Mouse (Mus musculus) cerebellum, adult 9-11 months (tissue): Measurements from ENCODE around the gene Tagln2.
A peak's percentile ranks its signal among the peaks of the same experiment; 100 is the strongest.

Experiments
- DNase-seq: peaks from one replicate; pipeline ENCODE4 v3.0.0; 2022

Tagln2 gene

DNA sequence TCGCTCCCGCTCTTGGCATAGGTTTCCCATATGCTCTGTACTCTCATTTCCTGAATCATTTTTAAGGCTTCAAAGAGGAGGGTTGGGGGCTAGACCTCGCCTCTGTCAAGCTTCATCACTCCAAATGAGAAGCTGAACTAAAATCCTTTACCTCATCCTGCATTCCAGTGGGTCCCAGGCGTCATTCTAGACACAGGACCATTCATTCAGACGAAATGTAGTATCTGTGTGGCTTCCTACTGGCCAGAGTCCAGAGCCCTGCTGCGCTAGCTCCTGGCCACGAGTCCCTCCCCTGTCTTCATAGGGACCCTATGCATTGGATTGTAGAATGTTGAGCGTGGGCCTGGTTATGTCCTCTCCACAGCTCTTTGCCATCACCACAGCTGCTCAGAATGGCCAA lies 4.9 kb downstream of the Tagln2 start:
- DNase-seq, result no peak

DNA sequence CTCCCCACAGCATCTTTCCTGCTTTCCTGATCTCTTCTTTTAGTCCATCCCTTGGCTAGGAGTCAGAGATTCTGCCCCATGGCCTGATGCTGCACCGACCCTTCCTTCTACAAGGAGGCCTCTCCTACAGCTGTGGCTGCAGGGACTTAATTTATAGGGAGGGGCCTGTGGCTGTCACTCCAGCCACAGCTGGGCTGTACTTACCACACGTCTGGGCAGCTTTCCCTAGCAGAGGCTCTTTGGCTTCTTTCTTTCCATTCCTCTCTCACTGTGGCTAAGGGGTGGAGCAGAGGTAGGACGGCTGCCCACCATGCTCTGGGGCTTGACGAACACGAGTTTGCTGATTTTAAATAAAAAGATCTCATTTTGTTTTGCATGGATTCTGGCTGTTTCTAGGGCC lies 7.2 kb downstream of the Tagln2 start:
- DNase-seq, result no peak

DNA sequence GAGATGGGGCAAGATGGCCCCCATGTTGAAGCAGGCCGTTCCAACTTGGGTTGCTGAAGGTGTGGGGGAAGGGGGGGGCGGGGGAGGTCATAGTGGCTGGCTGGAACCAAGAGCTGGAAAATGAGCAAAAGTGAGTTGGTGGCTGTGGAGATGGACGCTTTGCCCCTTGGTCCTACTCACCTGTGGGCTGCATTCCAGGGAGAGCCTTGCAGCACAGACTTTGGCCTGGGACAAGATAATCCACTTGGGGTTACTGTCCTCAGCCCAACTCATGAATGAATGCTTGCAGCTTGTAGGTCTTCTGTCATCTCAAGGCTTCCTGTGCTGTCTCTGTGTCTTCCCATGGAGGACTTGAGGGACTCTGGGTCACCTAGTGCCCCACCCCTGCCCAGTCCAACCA lies 7.9 kb downstream of the Tagln2 start:
- no peak for DNase-seq

DNA sequence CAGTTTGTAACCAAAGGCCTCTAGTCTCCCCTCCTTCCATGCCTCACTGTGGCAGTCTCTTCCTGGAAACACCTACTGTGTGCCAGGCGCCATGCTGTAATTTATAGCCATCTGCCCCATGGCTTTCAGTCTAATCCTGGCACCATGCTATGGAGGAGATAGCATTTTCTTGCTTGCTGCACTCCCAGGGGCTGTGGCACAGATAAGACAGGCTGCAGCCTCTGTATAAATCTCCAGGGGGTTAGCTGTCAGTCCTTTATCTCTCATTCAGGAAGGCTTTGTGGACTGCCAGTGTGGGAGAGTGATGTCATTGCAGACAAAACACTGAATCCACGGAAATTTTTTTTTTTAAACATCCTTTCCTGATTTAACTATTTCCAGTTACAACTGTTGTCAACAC lies 8.3 kb downstream of the Tagln2 start:
- no peak for DNase-seq

DNA sequence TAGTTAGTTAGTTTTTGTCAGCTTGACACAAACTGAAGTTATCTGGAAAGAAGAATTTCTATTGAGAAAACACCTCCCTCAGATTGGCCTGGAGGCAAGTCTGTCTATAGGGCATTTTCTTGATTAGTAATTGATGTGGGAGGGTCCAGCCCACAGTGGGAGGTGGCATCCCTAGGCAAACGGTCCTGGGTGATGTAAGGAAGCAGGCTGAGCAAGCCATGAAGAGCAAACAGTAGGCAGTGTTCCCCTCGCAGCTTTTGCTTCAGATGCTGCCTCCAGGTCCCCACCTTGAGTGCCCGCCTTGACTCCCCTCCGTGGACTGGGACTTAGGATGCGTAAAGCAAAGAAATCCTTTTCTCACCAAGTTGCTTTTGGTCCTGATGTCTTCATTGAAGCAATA lies 9.4 kb downstream of the Tagln2 start:
- no peak for DNase-seq

DNA sequence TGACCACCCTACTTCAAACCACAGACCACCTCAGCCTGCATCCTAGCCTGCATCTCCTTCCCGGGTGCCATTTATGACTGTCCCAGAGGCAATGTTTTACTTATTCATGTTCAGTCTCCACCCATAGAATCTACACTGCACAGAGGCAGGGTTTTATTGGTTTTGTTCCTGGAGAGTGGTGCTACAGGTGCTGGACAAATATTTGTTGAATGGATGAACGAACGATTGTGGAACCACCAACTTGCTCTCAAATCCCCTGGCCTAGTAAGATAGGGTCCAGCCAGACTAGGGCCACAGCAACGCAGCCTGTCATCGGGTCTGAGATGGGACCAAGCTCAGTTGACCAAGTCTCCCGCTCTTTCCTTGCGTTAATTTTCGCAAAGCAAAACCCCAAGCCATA lies 10.1 kb downstream of the Tagln2 start:
- DNase-seq, result no peak

DNA sequence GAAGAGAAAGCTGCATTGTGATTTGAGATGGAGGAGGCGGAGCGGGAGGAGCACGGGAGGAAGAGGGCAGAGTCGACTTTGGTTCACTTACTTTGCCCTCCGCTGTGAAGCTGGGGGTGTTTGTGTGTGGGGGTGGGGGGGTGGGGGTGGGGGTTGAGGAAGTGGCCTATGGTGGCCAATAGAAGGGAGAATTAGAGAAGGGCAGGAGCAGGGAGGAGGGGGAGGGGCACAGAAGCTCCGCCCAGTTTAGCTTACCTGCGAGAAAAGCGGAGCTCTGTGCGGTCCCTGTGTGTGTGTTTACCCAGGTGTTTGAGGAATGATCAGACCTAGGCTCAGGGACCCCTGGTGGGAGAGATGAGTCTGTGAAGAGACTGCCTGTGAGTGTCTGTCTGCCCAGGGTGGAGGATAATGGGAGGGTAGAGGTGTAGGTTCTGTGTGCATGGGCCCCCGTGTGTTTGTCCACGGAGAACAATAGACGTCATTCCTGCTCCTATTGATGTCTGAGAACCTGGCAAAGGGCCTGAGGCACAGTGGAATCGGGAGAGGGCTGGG lies 10.7 kb downstream of the Tagln2 start:
- DNase-seq, result no peak

DNA sequence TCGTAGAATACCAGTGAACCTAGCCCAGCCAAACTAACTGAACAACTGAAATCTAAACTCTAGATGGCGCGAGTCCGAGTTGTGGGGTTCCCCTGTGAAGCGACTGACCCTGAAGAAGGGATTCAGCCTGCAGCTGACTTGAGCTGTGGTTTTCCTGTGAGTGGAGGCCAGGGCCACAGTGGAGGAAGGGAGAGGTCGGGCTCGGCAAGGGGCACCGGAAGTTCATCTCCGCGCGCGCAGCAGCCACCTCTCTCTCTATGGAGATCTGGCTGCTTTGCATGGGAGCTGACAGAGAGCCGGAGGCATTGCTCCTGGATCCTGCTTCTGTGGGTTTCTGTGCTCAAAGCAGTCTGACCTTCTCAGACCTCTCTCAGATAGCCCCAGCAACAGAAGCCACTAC lies 13.1 kb downstream of the Tagln2 start:
- no peak for DNase-seq

DNA sequence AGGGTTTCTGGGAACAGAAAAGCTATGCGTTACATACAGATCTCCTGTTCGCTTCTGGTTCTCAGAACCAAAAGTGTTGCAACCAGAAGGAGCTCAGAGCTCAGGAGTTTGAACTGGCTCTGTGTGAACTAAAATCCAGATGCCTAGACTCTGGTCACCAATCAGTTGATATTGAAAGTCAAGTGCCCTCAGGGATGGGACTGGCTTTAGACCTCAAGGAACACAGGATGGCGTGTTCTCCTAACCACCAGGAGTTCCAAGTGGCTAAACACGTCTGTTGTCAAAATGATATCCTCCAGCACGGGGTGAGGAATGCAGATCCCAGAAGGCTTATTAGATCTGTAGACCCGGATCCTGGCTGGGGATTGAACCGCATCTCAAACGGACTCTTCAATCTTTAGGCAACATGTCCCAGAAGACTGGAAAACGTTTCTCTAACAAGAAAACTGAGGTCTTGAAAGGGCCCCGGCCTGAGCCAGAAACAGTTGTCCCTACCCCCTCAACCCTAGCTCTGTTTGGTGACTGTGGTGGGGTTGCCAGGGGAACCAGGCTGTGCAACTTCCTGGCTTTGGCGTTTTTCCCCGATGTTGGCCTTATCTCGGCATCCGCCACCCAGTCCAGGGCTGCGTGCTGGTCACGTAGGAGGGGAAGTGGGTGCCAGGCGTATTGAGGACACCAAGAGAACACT lies 13.8 kb downstream of the Tagln2 start:
- DNase-seq, result no peak

DNA sequence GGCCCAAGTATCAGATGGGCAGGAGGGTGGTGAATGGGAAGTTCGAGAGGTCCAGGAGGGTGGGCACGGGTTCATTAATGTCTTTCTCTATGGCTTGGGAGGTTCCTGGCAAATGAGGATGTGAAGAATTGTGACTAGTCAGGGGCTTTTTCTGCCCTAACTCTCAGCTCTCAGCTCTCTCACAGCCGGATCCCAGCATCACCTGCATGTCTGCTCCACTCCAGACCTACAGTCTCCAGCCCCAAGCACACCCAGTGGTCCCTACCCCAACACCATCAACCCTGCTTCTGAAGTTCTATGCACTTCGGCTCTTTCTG lies 14.3 kb downstream of the Tagln2 start:
- DNase-seq, result no peak

DNA sequence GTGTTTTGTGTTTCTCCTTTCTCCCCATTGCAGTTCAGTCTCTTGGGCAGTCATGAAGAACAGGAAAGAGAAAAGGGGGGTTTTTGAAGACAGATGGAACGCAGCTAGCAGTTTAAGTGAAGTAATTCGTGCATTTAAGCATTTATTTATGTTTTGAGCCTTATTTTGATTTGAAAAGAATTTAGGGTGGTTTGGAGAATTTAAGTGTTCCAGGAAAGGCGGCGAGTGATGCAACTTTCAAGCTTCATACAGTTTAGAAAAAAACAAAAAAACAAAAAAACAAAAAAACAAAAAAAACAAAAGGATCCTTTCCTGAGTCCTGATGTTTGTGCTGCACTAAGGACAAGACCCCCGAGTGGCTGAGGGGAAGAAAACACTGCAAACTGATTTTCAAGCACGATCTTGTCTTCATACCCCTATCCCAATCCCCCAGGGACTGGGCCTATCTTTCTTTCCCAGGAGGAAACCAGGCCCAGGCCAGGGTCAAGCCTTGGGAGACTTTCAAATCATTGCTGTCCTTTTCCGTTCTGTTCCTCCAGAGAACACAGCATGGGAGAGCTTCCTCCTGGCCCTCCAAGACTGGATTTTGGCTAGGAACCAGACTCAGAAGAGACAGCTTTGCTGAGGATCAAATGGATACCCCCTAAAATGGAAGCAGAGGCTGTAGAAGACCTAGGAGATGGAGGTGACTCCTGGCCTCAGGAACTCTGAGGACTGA lies 14.9 kb downstream of the Tagln2 start:
- no peak for DNase-seq

DNA sequence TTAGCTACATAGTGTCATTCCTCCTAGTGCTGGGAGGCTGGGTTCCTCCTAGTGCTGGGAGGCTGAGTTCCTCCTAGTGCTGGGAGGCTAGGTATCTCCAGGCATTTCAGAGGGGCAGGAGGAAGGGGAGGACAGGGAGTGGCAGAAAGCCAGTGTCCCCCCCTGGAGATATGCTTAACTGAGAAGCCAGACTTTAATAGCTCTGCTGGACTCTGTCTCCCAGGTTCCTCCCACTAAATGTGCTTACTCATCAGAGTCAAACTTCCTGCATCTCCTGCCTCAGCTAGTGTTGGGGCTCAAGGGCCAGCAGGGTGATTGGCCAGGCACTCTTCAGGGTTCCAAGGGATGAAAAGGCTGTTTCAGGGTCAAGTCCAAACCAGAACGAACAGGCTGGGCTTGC lies 15.5 kb downstream of the Tagln2 start:
- DNase-seq, result no peak

DNA sequence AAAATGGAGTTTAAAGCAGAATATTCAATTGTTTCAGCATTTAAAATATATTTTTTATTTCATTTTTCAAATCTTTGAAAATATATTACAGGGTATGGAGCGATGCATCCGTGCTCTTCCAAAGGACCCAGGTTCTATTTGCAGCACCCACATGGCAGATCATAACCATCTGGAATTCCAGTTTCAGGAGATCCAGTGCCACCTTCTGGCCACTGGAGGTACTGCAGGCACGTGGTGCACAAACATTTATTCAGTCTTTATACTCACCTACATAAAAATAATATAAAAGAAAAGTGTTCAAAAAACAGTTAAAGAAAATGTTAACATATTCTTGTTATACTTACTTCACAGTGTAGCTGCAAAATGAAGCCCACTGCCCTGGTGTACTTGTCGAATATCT lies 18.2 kb downstream of the Tagln2 start:
- DNase-seq, result no peak

DNA sequence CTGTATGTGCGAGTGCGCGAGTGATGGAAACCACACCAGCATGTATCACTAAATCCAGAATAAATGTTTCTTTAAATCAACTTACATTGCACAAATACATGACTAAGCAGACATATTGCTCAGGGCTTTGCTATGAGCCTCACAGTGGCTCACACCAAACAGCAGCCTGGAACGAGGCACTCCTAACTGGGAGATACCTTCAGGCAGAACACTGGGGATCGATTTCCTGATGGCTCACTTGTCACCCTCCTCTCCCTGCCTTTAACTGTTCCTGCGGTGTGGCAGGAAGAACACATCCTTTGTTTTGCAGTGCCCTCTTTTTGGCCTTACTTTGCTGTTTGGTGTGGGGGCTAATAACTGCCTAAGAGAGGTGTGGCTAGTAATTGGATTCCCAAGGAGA lies 19.8 kb downstream of the Tagln2 start:
- no peak for DNase-seq

DNA sequence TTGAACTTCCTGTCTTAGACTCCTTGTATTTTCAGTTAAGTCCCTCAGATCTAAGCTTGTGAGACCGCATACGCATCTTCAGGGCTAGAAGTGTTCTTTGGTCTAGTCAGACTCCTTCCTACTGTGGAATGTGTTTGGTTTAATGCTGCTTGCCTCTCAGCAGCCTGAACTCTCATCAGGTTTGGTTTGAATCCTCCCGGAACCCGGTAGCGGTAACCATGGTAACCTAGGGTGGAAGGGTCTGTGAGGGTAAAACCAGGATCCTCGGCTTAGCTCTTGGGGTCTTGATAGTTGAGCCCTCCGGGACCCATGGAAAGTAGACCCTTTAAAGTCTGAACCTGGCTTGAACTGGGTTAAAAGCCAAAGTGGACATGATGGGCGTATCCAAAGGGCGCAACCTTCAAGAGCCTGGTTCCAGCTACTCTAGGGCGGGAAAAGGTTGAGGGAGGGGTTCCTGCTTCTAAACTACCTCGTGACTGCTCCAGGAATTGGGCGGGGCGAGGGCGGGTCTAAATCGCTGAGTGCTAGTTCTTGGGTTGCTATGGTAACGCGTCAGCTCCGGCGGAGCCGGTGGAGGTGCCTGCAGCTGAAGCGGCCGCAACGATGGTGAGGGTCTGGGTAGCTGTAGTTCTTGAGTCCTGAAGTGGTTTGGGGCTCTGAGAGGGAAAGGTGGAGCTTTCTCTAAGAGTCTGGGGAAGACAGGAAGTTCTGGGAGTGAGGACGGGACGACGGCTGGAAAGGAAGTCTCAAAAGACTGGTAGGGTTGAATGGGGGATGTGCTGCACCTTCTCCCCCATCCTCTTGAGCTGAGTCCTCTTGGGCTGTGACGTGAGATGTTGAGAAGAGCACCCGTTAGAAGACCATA lies 21.0 kb downstream of the Tagln2 start, which contains the start of gene Cfap45:
TSS of gene Cfap45 (plus strand) at position 226 of the 865 bp plus-strand sequence.
- no peak for DNase-seq

DNA sequence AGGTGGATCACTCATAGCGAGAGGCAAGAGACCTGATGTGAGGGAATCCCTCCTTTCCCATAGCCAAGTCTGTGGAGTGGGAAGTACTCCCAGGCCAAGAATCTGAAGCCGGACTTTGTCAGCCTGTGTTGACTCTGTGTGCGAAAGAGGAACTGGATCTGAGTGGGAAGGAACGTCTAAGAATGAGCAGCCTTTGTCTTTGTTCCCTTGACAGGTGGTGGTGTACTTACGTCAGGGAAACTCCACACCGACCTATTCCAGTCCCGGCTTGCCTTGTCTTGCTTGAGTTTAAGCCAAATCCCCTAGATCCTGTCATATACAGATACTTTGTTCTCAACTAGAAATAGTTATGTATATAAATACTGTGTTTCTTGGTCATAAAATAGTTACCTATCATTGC lies 22.7 kb downstream of the Tagln2 start:
- DNase-seq, result no peak

DNA sequence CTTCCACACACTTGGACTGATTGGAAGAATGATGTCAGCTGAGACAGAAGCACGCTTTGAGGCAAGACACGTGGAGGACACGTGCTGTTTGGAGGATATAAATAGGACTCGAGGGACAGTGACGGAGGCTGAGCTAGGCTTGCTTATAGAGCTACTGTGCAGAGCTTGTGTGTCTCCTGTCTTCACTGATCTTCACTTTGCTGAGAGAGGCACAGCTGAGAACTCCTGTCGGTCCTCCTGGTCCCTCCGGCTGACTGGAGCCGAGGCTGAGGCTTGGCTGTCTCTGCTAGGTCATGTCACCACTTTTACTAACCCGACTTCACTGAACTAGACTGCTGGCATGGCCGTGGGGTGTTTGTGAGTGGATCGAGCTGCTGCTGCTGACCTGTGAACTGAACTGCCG lies 23.9 kb downstream of the Tagln2 start:
- DNase-seq, result no peak

DNA sequence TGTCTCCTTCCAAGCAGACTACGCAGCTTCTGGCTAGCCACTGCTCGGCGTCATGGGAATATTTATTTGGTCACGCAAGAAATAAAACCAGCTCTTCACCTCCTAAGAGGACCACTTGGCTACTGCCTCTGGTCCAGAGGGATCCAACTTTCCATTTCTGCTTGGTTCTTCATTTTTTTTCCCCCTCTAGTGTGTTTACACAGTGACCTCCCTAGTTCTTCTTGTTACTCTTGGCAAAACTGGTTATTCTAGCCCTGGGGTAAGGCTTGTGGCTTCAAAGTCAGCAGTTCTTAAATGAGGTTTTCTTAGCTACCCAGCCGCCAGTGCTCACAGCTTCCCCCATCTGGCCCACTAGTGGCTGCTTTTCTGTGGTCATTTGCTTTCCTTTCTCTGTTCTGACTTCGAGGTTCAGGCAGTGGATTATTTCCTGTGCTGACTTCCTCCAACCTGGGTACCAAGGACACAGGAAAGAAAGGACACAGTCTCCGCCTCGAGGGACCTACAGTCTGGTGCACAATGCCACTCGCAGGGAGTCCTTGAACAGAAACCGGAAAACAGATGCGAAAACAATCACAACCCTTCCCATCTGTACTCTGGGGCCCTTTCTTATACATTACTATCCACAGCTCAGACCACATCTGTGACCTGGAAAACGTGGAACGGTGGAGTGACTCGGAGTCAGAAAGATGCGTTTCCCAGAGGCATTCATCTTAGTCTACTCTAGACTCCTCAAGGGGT lies 25.3 kb downstream of the Tagln2 start:
- DNase-seq, result no peak

DNA sequence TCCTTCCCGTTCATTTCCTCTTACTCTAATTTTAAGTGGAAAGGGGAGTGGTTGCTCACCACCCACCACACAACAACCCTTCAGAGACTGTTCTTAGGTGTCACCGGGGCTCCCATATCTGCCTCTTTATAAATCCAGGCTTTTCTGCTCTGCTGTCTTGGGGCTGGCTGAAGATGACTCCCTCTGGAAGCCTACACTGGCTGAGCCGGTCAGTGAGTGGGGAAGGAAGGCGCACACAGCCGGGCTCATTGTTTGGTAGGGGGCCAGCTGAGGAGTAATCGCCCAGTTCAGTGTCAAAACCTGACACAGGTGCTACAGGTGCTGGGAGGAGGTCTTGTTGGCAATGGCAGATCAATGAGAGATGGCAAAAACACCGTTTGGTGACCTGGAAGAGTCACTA lies 26.1 kb downstream of the Tagln2 start:
- no peak for DNase-seq

DNA sequence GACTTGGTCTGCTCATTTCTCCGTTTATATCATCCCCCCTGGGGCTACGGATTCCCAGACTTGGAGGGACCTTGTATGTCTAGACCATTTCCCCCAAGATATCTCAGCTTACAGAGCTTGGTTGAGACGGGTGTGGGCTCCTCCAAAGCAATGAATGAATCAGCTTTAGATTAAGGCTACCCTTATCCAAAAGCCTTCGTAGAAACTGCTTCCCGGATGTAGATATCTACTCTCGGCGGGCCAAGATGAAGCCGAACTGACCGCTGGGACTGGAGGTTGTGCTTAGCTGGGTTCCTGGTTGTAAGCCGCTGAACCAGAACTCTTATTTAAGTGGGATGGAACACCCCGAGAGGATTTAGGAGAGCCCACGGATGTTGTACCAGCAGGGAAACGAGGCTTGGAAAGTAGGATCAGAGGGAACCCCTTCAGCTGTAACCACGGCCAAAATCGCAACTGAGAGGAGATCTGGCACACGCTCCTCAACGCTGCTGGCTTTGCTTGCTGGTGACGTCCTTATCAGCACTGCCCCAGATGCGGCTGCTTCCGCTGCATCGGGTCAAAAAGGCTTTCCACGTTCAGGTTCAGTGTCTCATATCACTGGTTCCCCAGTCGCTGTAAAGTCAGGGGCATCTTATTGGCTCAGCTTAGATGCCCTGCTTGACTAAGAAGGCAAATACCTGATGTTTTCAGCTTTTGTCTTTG lies 26.7 kb downstream of the Tagln2 start:
- DNase-seq, result no peak

DNA sequence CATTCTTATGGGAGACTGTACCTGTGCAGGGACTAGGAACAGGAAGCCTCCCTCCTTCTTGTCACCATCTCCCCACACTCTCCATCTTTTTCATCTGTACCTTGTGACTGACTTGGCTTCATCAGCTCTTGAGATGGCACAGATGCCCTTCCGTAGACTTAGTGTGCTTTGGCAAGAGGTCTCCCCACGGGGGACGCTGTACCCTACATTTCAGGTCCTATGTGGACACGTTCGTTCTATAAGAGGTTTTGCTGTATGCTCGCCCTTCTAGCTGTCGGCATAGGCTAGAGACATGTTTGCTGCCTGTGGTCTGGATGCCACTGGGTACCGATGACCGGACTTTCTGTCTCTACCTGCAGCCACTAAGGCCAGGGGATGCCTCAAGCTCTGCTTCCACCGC lies 27.6 kb downstream of the Tagln2 start:
- DNase-seq, result no peak

DNA sequence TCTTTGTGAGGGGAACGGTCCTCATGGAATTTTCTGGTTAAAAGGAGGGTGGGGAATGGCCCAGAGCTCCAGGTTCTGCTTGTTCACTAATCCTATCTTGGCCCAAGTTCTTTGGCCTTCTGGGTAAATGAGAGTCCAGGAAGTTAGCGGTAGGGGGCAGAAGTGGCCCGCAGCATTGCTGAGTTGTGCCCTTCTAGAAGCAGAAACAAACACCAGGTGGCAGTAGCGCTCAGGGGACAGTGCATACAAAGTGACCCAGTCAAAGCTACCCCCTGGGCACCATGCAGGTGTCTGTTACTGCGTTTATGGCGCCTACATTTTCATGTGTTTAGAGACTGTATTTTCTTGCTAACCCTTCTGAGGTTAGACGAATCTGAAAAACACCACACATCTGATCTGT lies 28.9 kb downstream of the Tagln2 start:
- peak; percentile 83 for DNase-seq
